Mouse (Mus musculus) kidney, embryonic 14.5 days (tissue): Measurements from ENCODE around the gene Rassf5. TPM values are rescaled to one million over a fixed set of nuclear protein-coding genes. Genes with fewer than 3 reads are reported as not detected.
"Not testable (repeated sequence)": the region's sequence is repeated elsewhere in the genome, so short reads cannot be mapped to it uniquely, and the experiment has no call there.

Source experiments
- ATAC-seq: fragments of 200-750 bp; cut with Nextera tagmentation; 2 replicates; pipeline ENCODE4 v1.8.0; 2017; ENCODE audit warnings: moderate number of reproducible peaks, mild to moderate bottlenecking, moderate TSS enrichment, moderate library complexity; ENCODE audit not compliant: low FRiP score, low TSS enrichment
- H3K27ac ChIP-seq: fragments of 300-500 bp; sonication (generic); 2 replicates; pipeline ENCODE4 v1.5.1; 2014; ENCODE audit warnings: low read depth, mild to moderate bottlenecking, low read length, moderate library complexity, mixed read lengths
- H3K27me3 ChIP-seq: fragments of 300-500 bp; sonication (generic); 2 replicates; pipeline ENCODE4 v1.6.1; 2014; ENCODE audit warnings: mild to moderate bottlenecking, low read length; ENCODE audit not compliant: control insufficient read depth, insufficient read depth
- H3K36me3 ChIP-seq: fragments of 300-500 bp; sonication (generic); 2 replicates; pipeline ENCODE4 v1.6.1; 2014; ENCODE audit warnings: low read length, mixed read lengths; ENCODE audit not compliant: control insufficient read depth, insufficient read depth
- H3K4me1 ChIP-seq: fragments of 300-500 bp; sonication (generic); 2 replicates; pipeline ENCODE4 v1.6.1; 2014; ENCODE audit warnings: low read length, mixed read lengths; ENCODE audit not compliant: control insufficient read depth, insufficient read depth
- H3K4me2 ChIP-seq: fragments of 300-500 bp; sonication (generic); replicated peaks from 2 replicates; pipeline ENCODE4 v1.6.1; 2014; ENCODE audit warnings: low read depth, mild to moderate bottlenecking, low read length
- H3K4me3 ChIP-seq: fragments of 300-500 bp; sonication (generic); 2 replicates; pipeline ENCODE4 v1.5.1; 2014; ENCODE audit warnings: mild to moderate bottlenecking, low read length
- H3K9ac ChIP-seq: fragments of 300-500 bp; sonication (generic); 2 replicates; pipeline ENCODE4 v1.6.1; 2014; ENCODE audit warnings: low read depth, mild to moderate bottlenecking, low read length, moderate library complexity
- H3K9me3 ChIP-seq: fragments of 300-500 bp; sonication (generic); 2 replicates; pipeline ENCODE4 v1.6.1; 2016; ENCODE audit warnings: low read length; ENCODE audit not compliant: control insufficient read depth
- WGBS: fragments of 180-500 bp; shearing (Covaris S2); extraction: QIAGEN DNeasy Blood & Tissue Kit; methylation state at CpG from one replicate; pipeline ENCODE4 v1.1.7; 2014; 5-methylcytosine and 5-hydroxymethylcytosine counted together
- polyA plus RNA-seq: library from polyadenylated mRNA; unstranded; fragments of >200 nt; fragmentation: Nextera tagmentation; extraction: Ambion mirVana; gene quantifications from 2 replicates; pipeline ENCODE4 v1.2.1, GENCODE M21; 2014

Rassf5 gene
- polyA plus RNA-seq, 1 experiment from 2014 or later: 1.8 TPM

DNA sequence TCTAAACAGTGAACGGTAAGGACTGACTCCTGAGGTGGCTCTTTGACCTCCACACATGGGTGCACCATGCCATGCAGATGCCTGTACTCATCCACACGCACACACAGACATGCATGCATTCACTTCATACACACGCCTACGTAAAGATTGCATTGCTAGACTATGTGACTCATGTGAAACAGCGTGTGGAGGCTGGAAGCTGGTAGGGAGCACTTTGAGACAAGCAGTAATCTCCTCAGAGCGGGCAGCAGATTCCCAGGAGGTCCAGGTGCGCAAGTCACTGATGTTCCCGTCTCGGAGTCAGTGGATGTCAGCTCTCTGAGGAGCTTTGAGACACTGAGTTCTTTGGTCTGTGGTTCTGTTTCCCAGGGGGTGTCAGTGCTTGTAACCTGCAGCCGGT lies 77.4 kb downstream of the Rassf5 start:
- peaks cover 91% of the 10 kb centered on the region for H3K36me3 ChIP-seq
- WGBS: 94% methylated on average over 10 of the region's 10 CpGs

DNA sequence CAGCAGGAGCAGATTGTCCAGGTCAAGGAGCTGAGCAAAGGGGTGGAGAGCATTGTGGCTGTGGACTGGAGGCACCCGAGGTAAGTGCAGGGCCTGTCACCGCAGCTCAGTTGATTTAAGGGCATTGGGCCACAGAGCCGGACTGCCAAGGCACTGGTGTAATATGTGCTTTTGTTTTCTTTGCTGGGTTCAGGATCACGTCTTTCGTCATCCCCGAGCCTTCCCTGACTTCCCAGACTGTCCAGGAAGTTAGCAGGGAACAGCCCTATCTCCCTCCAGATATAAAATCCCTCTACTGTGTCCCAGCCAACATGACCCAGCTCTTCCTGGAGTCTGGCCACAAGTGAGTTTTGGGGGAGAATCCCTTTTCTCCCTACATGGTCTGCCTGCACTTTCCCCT lies 80.6 kb downstream of the Rassf5 start:
- WGBS: 37% methylated on average over 6 of the region's 6 CpGs
- H3K9me3 ChIP-seq: no peaks in the 10 kb centered on the region
- no peak overlapping the region for H3K4me3 ChIP-seq
- no peak overlapping the region for H3K27ac ChIP-seq
- no peak overlapping the region for H3K4me2 ChIP-seq
- ATAC-seq: no peak
- no peaks in the 10 kb centered on the region for H3K4me1 ChIP-seq
- H3K36me3 ChIP-seq: peaks cover 83% of the 10 kb centered on the region
- H3K27me3 ChIP-seq: no peaks in the 10 kb centered on the region
- no peak overlapping the region for H3K9ac ChIP-seq

More for the DNA sequence above, 77.4 kb downstream of the Rassf5 start:
- H3K9ac ChIP-seq: no peak overlapping the region
- H3K9me3 ChIP-seq: no peaks in the 10 kb centered on the region
- ATAC-seq: no peak
- no peak overlapping the region for H3K27ac ChIP-seq
- no peak overlapping the region for H3K4me2 ChIP-seq
- H3K4me3 ChIP-seq: no peak overlapping the region
- H3K27me3 ChIP-seq: no peaks in the 10 kb centered on the region
- no peaks in the 10 kb centered on the region for H3K4me1 ChIP-seq

DNA sequence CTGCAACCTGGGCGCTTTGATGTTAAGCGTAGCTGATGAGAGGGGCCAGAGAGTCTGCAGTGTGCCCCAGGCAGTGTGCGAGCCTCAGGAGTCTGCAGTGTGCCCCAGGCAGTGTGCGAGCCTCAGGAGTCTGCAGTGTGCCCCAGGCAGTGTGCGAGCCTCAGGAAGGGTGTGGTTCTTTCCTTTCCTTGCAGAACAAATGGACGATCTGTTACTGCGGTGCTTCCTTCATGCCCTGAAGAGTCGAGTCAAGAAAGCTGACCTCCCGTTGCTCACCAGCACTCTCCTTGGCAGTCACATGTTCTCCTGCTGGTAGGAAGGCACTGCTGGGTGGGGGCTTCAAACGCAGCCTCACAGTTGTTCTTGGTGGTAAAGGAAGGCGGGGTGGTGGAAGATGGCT lies 84.0 kb downstream of the Rassf5 start:
- whole genome bisulfite sequencing: 87% methylated on average over 11 of the region's 11 CpGs

GRCm38 (mm10) chr1:131159573-131160327 lies 85.3 kb downstream of the Rassf5 start:
- peaks cover 53% of the 10 kb centered on the region for H3K36me3 ChIP-seq
- H3K9ac ChIP-seq, ATAC-seq, H3K27me3 ChIP-seq, H3K27ac ChIP-seq, H3K4me3 ChIP-seq, H3K9me3 ChIP-seq, H3K4me2 ChIP-seq, H3K4me1 ChIP-seq: not testable (repeated sequence)
- 88% methylated on average over 3 of the region's 3 CpGs for WGBS

More for the DNA sequence above, 84.0 kb downstream of the Rassf5 start:
- Histone ChIP-seq H3K4me2 (no peak overlapping the region), H3K27me3 (no peaks in the 10 kb centered on the region), H3K4me3 (no peak overlapping the region), H3K27ac (no peak overlapping the region), H3K9ac (no peak overlapping the region), H3K9me3 (no peaks in the 10 kb centered on the region), H3K4me1 (no peaks in the 10 kb centered on the region), H3K36me3 (peaks cover 67% of the 10 kb centered on the region)
- ATAC-seq: no peak

- Histone ChIP-seq H3K27me3 (no peaks in the 10 kb centered on the region), H3K9ac (no peak overlapping the region), H3K27ac (no peak overlapping the region), H3K9me3 (no peaks in the 10 kb centered on the region), H3K4me3 (no peak overlapping the region), H3K36me3 (peaks cover 16% of the 10 kb centered on the region), H3K4me2 (no peak overlapping the region), H3K4me1 (peaks cover 9% of the 10 kb centered on the region)
- ATAC-seq: no peak
- WGBS: 61% methylated on average over 2 of the region's 2 CpGs
These were observed 89.6 kb downstream of the Rassf5 start for GRCm38 (mm10) chr1:131155456-131155855.

- H3K27me3 ChIP-seq: no peaks in the 10 kb centered on the region
- WGBS: under 1% methylated on average over 27 of the region's 27 CpGs
- H3K4me3 ChIP-seq: peak within 1 kb of the TSS; percentile 87
These were observed 91.9 kb downstream of the Rassf5 start, which contains the start of gene Eif2d for GRCm38 (mm10) chr1:131153018-131153629. Eif2d (plus strand) TSS chr1:131153181.

DNA sequence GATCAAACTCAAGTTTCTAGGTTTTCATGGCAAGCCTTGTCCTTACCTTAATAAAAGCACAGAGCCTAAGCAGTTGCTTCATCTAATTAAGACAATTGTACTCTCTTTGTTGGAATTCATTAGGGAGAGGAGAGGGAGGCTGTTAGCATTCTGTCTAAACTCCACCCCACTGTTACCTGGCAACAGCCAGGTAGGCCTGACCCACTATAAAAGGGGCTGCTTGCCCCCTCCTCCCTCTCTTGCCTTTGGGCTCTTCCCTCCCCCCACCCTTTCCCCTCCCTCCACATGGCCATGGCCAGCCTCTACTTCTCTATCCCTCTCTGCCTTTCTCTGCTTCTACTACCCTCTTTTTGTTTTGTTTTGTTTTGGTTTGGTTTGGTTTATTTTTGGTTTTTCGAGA lies 95.6 kb downstream of the Rassf5 start:
- Histone ChIP-seq H3K9ac (no peak overlapping the region), H3K27ac (no peak overlapping the region), H3K9me3 (no peaks in the 10 kb centered on the region), H3K27me3 (no peaks in the 10 kb centered on the region), H3K4me1 (peaks cover 9% of the 10 kb centered on the region), H3K4me3 (no peak overlapping the region), H3K4me2 (no peak overlapping the region), H3K36me3 (no peaks in the 10 kb centered on the region)
- 86% methylated on average over 1 of the region's 1 CpGs for WGBS
- ATAC-seq: no peak

More at GRCm38 (mm10) chr1:131153018-131153629, 91.9 kb downstream of the Rassf5 start, which contains the start of gene Eif2d:
- H3K4me2 ChIP-seq: peak within 1 kb of the TSS; percentile 86
- peak within 1 kb of the TSS; percentile 75 for H3K9ac ChIP-seq
- peaks cover 2% of the 10 kb centered on the region; the same call in 1 of the 2 replicates for H3K36me3 ChIP-seq
- H3K9me3 ChIP-seq: no peaks in the 10 kb centered on the region
- 0 out of 2 replicates have a peak within 1 kb of the TSS, but pooled peaks have one; percentile 37 for H3K27ac ChIP-seq
- peak; percentile 98 for ATAC-seq
- H3K4me1 ChIP-seq: peaks cover 9% of the 10 kb centered on the region

- WGBS: 87% methylated on average over 3 of the region's 3 CpGs
- no peaks in the 10 kb centered on the region for H3K9me3 ChIP-seq
- H3K36me3 ChIP-seq: no peaks in the 10 kb centered on the region
- no peak overlapping the region for H3K9ac ChIP-seq
- no peak overlapping the region for H3K4me2 ChIP-seq
- H3K4me3 ChIP-seq: no peak overlapping the region
- H3K27ac ChIP-seq: no peak overlapping the region
- no peaks in the 10 kb centered on the region for H3K27me3 ChIP-seq
- no peaks in the 10 kb centered on the region for H3K4me1 ChIP-seq
- no peak for ATAC-seq
These were observed 98.9 kb downstream of the Rassf5 start for GRCm38 (mm10) chr1:131146181-131146614.

- H3K9ac ChIP-seq, H3K4me3 ChIP-seq, H3K4me1 ChIP-seq, H3K27me3 ChIP-seq, H3K36me3 ChIP-seq, H3K9me3 ChIP-seq, ATAC-seq, H3K4me2 ChIP-seq, H3K27ac ChIP-seq: not testable (repeated sequence)
- WGBS: 85% methylated on average over 3 of the region's 3 CpGs
These were observed 99.8 kb downstream of the Rassf5 start for GRCm38 (mm10) chr1:131145222-131145621.
